Mouse (Mus musculus) R1 (cell line): ENCODE results near the gene Wdr19.

ENCODE experiments used
- DNase-seq: peaks from one replicate; pipeline ENCODE4 v3.0.0-alpha.2; 2018; ENCODE audit warnings: low read depth, low spot score

Gene Wdr19

GRCm38 (mm10) chr5:65299623-65300022 is 100.1 kb downstream of the Wdr19 start:
- DNase-seq, result peak; percentile 64

- peak; percentile 94 for DNase-seq
Measured at GRCm38 (mm10) chr5:65300121-65300520, 100.6 kb downstream of the Wdr19 start.

- DNase-seq, result no peak
Measured at GRCm38 (mm10) chr5:65305516-65305915, 106.0 kb downstream of the Wdr19 start.

- no peak for DNase-seq
Measured at GRCm38 (mm10) chr5:65308208-65308607, 108.7 kb downstream of the Wdr19 start.

DNA sequence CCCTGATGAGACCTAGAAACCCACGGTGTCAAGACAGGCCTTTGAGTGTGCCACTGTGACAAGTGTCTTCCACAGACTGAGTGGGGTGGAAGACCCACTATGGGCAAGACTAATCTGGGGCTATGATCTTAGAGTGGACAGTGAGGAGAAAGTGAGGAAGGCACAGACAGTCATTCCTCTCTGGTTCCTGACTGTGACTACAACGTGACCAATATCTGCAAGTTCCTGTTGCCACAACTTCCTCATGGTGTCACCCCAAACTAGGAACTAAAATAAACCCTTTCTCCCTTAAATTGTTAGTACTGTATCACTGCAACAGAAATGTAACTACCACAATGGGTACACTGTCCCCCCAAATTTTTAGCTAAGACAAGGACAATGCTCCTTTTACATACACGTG is 109.4 kb downstream of the Wdr19 start:
- DNase-seq, result no peak
